In the genomic region with DNA sequence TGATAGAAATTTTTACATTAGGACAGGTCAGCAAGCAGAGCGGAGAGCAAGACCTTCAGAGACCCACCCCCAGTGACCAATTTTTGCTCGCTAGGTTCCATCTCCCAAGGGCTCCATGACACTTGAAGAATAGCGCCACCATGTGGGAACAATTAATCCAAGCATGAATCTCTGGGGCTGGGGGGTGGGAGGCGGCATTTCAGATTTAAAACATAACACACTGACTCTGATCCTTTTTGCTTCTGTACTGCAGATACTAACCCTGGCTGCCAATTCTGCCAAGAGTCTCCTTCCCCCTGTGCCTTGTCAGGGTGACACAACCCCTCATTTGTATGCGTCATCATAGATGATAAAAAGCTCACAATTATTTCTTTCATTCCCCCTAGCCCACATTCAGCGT, we compare ENCODE assay signal across 11 mouse cellular contexts.
DNase-seq lines count a peak whose midpoint lies in the region; TF ChIP-seq lines count a peak whose summit lies in the region.
"Had no signal": no experiment of that assay in that cellular context is flagged by ENCODE, and none has a peak within 500 bp of the region (broad histone marks: within the 10 kb centered on the region; RNA-seq: fewer than 3 reads in every experiment).

No protein-coding gene starts in this region.

- H3K4me1 ChIP-seq in kidney, adult 2 months (ENCODE audit: control insufficient read depth, insufficient read depth, low read length) = no peaks in the 10 kb centered on the region
- peaks cover 80% of the 10 kb centered on the region for H3K4me1 ChIP-seq in erythroblast, embryonic 14.5 days (ENCODE audit: control insufficient read depth)
- H3K4me1 ChIP-seq: stomach, embryonic 15.5 days had no signal

- H3K36me3 ChIP-seq in kidney, adult 2 months (ENCODE audit: control insufficient read depth, insufficient read depth, low read length) = no peaks in the 10 kb centered on the region; the same call in 1 of the 2 replicates
- peaks cover 40% of the 10 kb centered on the region for H3K36me3 ChIP-seq in erythroblast, embryonic 14.5 days (ENCODE audit: control insufficient read depth)
- H3K36me3 ChIP-seq in myocyte (ENCODE audit: control insufficient read depth, insufficient read depth) = no peaks in the 10 kb centered on the region

- WGBS in kidney, adult 2 months = 92% methylated on average over 6 of the region's 6 CpGs

- no peak overlapping the region for H3ac ChIP-seq in myocyte (ENCODE audit: control insufficient read depth, insufficient read length)

- 0 out of 2 replicates have a peak, but pooled peaks have one; percentile 9 for TF ChIP-seq CTCF in kidney, adult 2 months (conservative IDR thresholded peaks at IDR 0.05; ENCODE audit: insufficient read depth, insufficient read length, low read depth, low read length)

- no peaks in the 10 kb centered on the region for H3K9me3 ChIP-seq in erythroblast, embryonic 14.5 days (ENCODE audit: control insufficient read depth, low read length)
- H3K9me3 ChIP-seq: megakaryocyte, embryonic 14.5 days; stomach, embryonic 15.5 days had no signal

- H3K27ac ChIP-seq in kidney, adult 2 months (ENCODE audit: insufficient read depth, low read depth, low read length) = no peak overlapping the region
- H3K27ac ChIP-seq: limb, embryonic 13.5 days; neural tube, embryonic 13.5 days; stomach, embryonic 15.5 days had no signal

- H3K4me2 ChIP-seq in myocyte (ENCODE audit: low read depth) = peak overlapping the region; percentile 66
- H3K4me2 ChIP-seq: limb, embryonic 13.5 days; neural tube, embryonic 13.5 days; stomach, embryonic 15.5 days had no signal

- H3K79me2 ChIP-seq in myocyte (ENCODE audit: control insufficient read depth, insufficient read depth) = peaks cover 15% of the 10 kb centered on the region

- TF ChIP-seq POLR2A in kidney, adult 2 months (IDR thresholded peaks at IDR 0.05; ENCODE audit: low read depth, low read length) = no peak
- TF ChIP-seq POLR2A in myocyte (IDR thresholded peaks at IDR 0.05; ENCODE audit: insufficient read length, low read depth) = no peak

- no peaks in the 10 kb centered on the region for H3K27me3 ChIP-seq in kidney, adult 2 months (replicated peaks; ENCODE audit: control insufficient read depth, insufficient read depth, low read length)
- H3K27me3 ChIP-seq in erythroblast, embryonic 14.5 days (ENCODE audit: control insufficient read depth) = peaks cover 3% of the 10 kb centered on the region; the same call in 1 of the 2 replicates
- H3K27me3 ChIP-seq in myocyte (ENCODE audit: control insufficient read depth, insufficient read depth, insufficient read length) = no peaks in the 10 kb centered on the region
- H3K27me3 ChIP-seq: limb, embryonic 13.5 days; megakaryocyte, embryonic 14.5 days; neural tube, embryonic 13.5 days; stomach, embryonic 15.5 days had no signal

- no peak for DNase-seq in kidney, adult 2 months
- no peak for DNase-seq in kidney, adult 9 months
- peak; percentile 70 for DNase-seq in Muller cell, postnatal 12 days (ENCODE audit: inconsistent ontology term)
- no peak for DNase-seq in spleen, postnatal 36 days (ENCODE audit: low spot score in 2 of 2)
- DNase-seq in urinary bladder, adult 18-20 months (ENCODE audit: low spot score in 2 of 2) = no peak

- H3K4me3 ChIP-seq in kidney, adult 2 months (ENCODE audit: insufficient read depth, low read depth, low read length) = no peak overlapping the region
- H3K4me3 ChIP-seq in erythroblast, embryonic 14.5 days (replicated peaks) = peak overlapping the region; percentile 71
- peak overlapping the region; percentile 0 for H3K4me3 ChIP-seq in myocyte
- H3K4me3 ChIP-seq: limb, embryonic 13.5 days; megakaryocyte, embryonic 14.5 days; neural tube, embryonic 13.5 days; stomach, embryonic 15.5 days had no signal

TF ChIP-seq in myocyte, 11 proteins besides CTCF, POLR2A, EP300 and RAD21:
- TF ChIP-seq REST (IDR thresholded peaks at IDR 0.05; ENCODE audit: insufficient read depth, insufficient read length) (no peak), SRF (IDR thresholded peaks at IDR 0.05; ENCODE audit: control insufficient read depth, insufficient read length, low read depth) (no peak), MYOD1 (IDR thresholded peaks at IDR 0.05; ENCODE audit: control insufficient read depth in 1 of 3, insufficient read length in 2 of 3, low read depth in 2 of 3) (no peak)
TF ChIP-seq in myocyte: peak in this region for 0.
